Mouse (Mus musculus): ENCODE results near the gene Fam210b.
A peak's percentile ranks its signal among the peaks of the same experiment; 100 is the strongest.
"Not testable (repeated sequence)": the region's sequence is repeated elsewhere in the genome, so short reads cannot be mapped to it uniquely, and the experiment has no call there.

Fam210b gene

GRCm38 (mm10) chr2:172345258-172345738, at the start of gene Fam210b:
Gene Fam210b (plus strand): TSS chr2:172345565.
- DNase-seq, result peak; percentile 95

GRCm38 (mm10) chr2:172298083-172298482, 47.3 kb upstream of the Fam210b start:
- DNase-seq, result no peak

GRCm38 (mm10) chr2:172298542-172298941, 46.8 kb upstream of the Fam210b start:
- DNase-seq, result no peak

GRCm38 (mm10) chr2:172299126-172299921, 46.0 kb upstream of the Fam210b start:
- DNase-seq, result no peak

- DNase-seq, result no peak
Observed at GRCm38 (mm10) chr2:172302396-172302795, 43.0 kb upstream of the Fam210b start.

- no peak for DNase-seq
Observed at GRCm38 (mm10) chr2:172304118-172304708, 41.2 kb upstream of the Fam210b start.

- not testable (repeated sequence) for DNase-seq
Observed at GRCm38 (mm10) chr2:172305546-172305945, 39.8 kb upstream of the Fam210b start.

- DNase-seq, result no peak
Observed at GRCm38 (mm10) chr2:172306544-172306943, 38.8 kb upstream of the Fam210b start.

GRCm38 (mm10) chr2:172311731-172312130, 33.6 kb upstream of the Fam210b start:
- DNase-seq, result no peak

GRCm38 (mm10) chr2:172320878-172321277, 24.5 kb upstream of the Fam210b start:
- DNase-seq, result no peak

GRCm38 (mm10) chr2:172328248-172328647, 17.1 kb upstream of the Fam210b start:
- DNase-seq, result no peak

GRCm38 (mm10) chr2:172329179-172329578, 16.2 kb upstream of the Fam210b start:
- no peak for DNase-seq

GRCm38 (mm10) chr2:172338206-172338942, 7.0 kb upstream of the Fam210b start:
- no peak for DNase-seq

GRCm38 (mm10) chr2:172340936-172341335, 4.4 kb upstream of the Fam210b start:
- DNase-seq, result no peak

GRCm38 (mm10) chr2:172341606-172342005, 3.8 kb upstream of the Fam210b start:
- no peak for DNase-seq

- DNase-seq, result peak; percentile 29
Observed at GRCm38 (mm10) chr2:172343751-172344150, 1.6 kb upstream of the Fam210b start.

GRCm38 (mm10) chr2:172344669-172345068, 696 bp upstream of the Fam210b start:
- DNase-seq, result peak; percentile 24

GRCm38 (mm10) chr2:172346034-172346929, 917 bp downstream of the Fam210b start:
- peak; percentile 61 for DNase-seq

- DNase-seq, result peak; percentile 25
Observed at GRCm38 (mm10) chr2:172346933-172347611, 1.7 kb downstream of the Fam210b start.

- DNase-seq, result no peak
Observed at GRCm38 (mm10) chr2:172348297-172348950, 3.1 kb downstream of the Fam210b start.

- DNase-seq, result no peak
Observed at GRCm38 (mm10) chr2:172349776-172350175, 4.4 kb downstream of the Fam210b start.
